Mouse (Mus musculus): Measurements from ENCODE around the gene Pdx1. TPM values are rescaled to one million over a fixed set of nuclear protein-coding genes. Genes with fewer than 3 reads are reported as not detected.

Pdx1 gene
- total RNA-seq, 1 experiment from 2014 or later, result not detected

- ATAC-seq (replicated peaks in 1 of 2; ENCODE audit: insufficient read depth in 1 of 2, low FRiP score in 2 of 2, low TSS enrichment in 1 of 2, low read depth in 1 of 2, poor library complexity in 2 of 2, severe bottlenecking in 2 of 2), result no peak
Measured at GRCm38 (mm10) chr5:147302746-147303400, 33.1 kb downstream of the Pdx1 start.

GRCm38 (mm10) chr5:147304276-147305155 is 34.8 kb downstream of the Pdx1 start:
- no peak for ATAC-seq (replicated peaks in 1 of 2; ENCODE audit: insufficient read depth in 1 of 2, low FRiP score in 2 of 2, low TSS enrichment in 1 of 2, low read depth in 1 of 2, poor library complexity in 2 of 2, severe bottlenecking in 2 of 2)

GRCm38 (mm10) chr5:147305166-147305565 is 35.4 kb downstream of the Pdx1 start:
- no peak for ATAC-seq (replicated peaks in 1 of 2; ENCODE audit: insufficient read depth in 1 of 2, low FRiP score in 2 of 2, low TSS enrichment in 1 of 2, low read depth in 1 of 2, poor library complexity in 2 of 2, severe bottlenecking in 2 of 2)

- no peak for ATAC-seq (replicated peaks in 1 of 2; ENCODE audit: insufficient read depth in 1 of 2, low FRiP score in 2 of 2, low TSS enrichment in 1 of 2, low read depth in 1 of 2, poor library complexity in 2 of 2, severe bottlenecking in 2 of 2)
Measured at GRCm38 (mm10) chr5:147305856-147306637, 36.3 kb downstream of the Pdx1 start.

- no peak for ATAC-seq (replicated peaks in 1 of 2; ENCODE audit: insufficient read depth in 1 of 2, low FRiP score in 2 of 2, low TSS enrichment in 1 of 2, low read depth in 1 of 2, poor library complexity in 2 of 2, severe bottlenecking in 2 of 2)
Measured at GRCm38 (mm10) chr5:147306638-147307397, 37.1 kb downstream of the Pdx1 start, which contains the start of gene Cdx2. Gene Cdx2, minus strand, starts transcription at chr5:147307270.

- no peak for ATAC-seq (replicated peaks in 1 of 2; ENCODE audit: insufficient read depth in 1 of 2, low FRiP score in 2 of 2, low TSS enrichment in 1 of 2, low read depth in 1 of 2, poor library complexity in 2 of 2, severe bottlenecking in 2 of 2)
Measured at GRCm38 (mm10) chr5:147307398-147307785, 37.6 kb downstream of the Pdx1 start.

GRCm38 (mm10) chr5:147308451-147308850 is 38.7 kb downstream of the Pdx1 start:
- ATAC-seq (replicated peaks in 1 of 2; ENCODE audit: insufficient read depth in 1 of 2, low FRiP score in 2 of 2, low TSS enrichment in 1 of 2, low read depth in 1 of 2, poor library complexity in 2 of 2, severe bottlenecking in 2 of 2), result no peak

- ATAC-seq (replicated peaks in 1 of 2; ENCODE audit: insufficient read depth in 1 of 2, low FRiP score in 2 of 2, low TSS enrichment in 1 of 2, low read depth in 1 of 2, poor library complexity in 2 of 2, severe bottlenecking in 2 of 2), result no peak
Measured at GRCm38 (mm10) chr5:147309786-147310185, 40.0 kb downstream of the Pdx1 start.

GRCm38 (mm10) chr5:147312830-147313685 is 43.3 kb downstream of the Pdx1 start:
- ATAC-seq (replicated peaks in 1 of 2; ENCODE audit: insufficient read depth in 1 of 2, low FRiP score in 2 of 2, low TSS enrichment in 1 of 2, low read depth in 1 of 2, poor library complexity in 2 of 2, severe bottlenecking in 2 of 2), result no peak

- ATAC-seq (replicated peaks in 1 of 2; ENCODE audit: insufficient read depth in 1 of 2, low FRiP score in 2 of 2, low TSS enrichment in 1 of 2, low read depth in 1 of 2, poor library complexity in 2 of 2, severe bottlenecking in 2 of 2), result peak; percentile 77 to 78
Measured at GRCm38 (mm10) chr5:147314646-147315431, 45.1 kb downstream of the Pdx1 start.

- 0 out of 4 replicates have a peak, but pooled peaks of 1 of the 2 experiments have one; percentile 3 for ATAC-seq (replicated peaks in 1 of 2; ENCODE audit: insufficient read depth in 1 of 2, low FRiP score in 2 of 2, low TSS enrichment in 1 of 2, low read depth in 1 of 2, poor library complexity in 2 of 2, severe bottlenecking in 2 of 2)
Measured at GRCm38 (mm10) chr5:147315432-147316075, 45.8 kb downstream of the Pdx1 start.

GRCm38 (mm10) chr5:147317321-147317720 is 47.6 kb downstream of the Pdx1 start:
- ATAC-seq (replicated peaks in 1 of 2; ENCODE audit: insufficient read depth in 1 of 2, low FRiP score in 2 of 2, low TSS enrichment in 1 of 2, low read depth in 1 of 2, poor library complexity in 2 of 2, severe bottlenecking in 2 of 2), result no peak

GRCm38 (mm10) chr5:147317991-147318390 is 48.2 kb downstream of the Pdx1 start:
- no peak for ATAC-seq (replicated peaks in 1 of 2; ENCODE audit: insufficient read depth in 1 of 2, low FRiP score in 2 of 2, low TSS enrichment in 1 of 2, low read depth in 1 of 2, poor library complexity in 2 of 2, severe bottlenecking in 2 of 2)

- peak; percentile 61 to 64 for ATAC-seq (replicated peaks in 1 of 2; ENCODE audit: insufficient read depth in 1 of 2, low FRiP score in 2 of 2, low TSS enrichment in 1 of 2, low read depth in 1 of 2, poor library complexity in 2 of 2, severe bottlenecking in 2 of 2)
Measured at GRCm38 (mm10) chr5:147319653-147320052, 49.9 kb downstream of the Pdx1 start.

- ATAC-seq (replicated peaks in 1 of 2; ENCODE audit: insufficient read depth in 1 of 2, low FRiP score in 2 of 2, low TSS enrichment in 1 of 2, low read depth in 1 of 2, poor library complexity in 2 of 2, severe bottlenecking in 2 of 2), result no peak
Measured at GRCm38 (mm10) chr5:147322183-147322582, 52.4 kb downstream of the Pdx1 start, which contains the start of gene Urad. Gene Urad, minus strand, starts transcription at chr5:147322440.

Data from hematopoietic stem cell, adult 5-6 weeks (primary cell).